Mouse (Mus musculus) erythroblast, embryonic 14.5 days (primary cell): ENCODE measurements around the gene Cd2bp2. TPM values are rescaled to one million over a fixed set of nuclear protein-coding genes. Genes with fewer than 3 reads are reported as not detected.

Experiments used
- H3K27me3 ChIP-seq: 2 replicates; pipeline ENCODE4 v1.6.1; 2012; ENCODE audit warnings: inconsistent platforms; ENCODE audit not compliant: control insufficient read depth
- H3K36me3 ChIP-seq: 2 replicates; pipeline ENCODE4 v1.6.1; 2012; ENCODE audit warnings: mild to moderate bottlenecking, inconsistent platforms; ENCODE audit not compliant: control insufficient read depth
- H3K4me1 ChIP-seq: 2 replicates; pipeline ENCODE4 v1.6.1; 2012; ENCODE audit warnings: inconsistent platforms; ENCODE audit not compliant: control insufficient read depth
- H3K4me3 ChIP-seq: replicated peaks from 2 replicates; pipeline ENCODE3; 2012; ENCODE audit warnings: moderate library complexity, mild to moderate bottlenecking, inconsistent platforms
- H3K9me3 ChIP-seq: 2 replicates; pipeline ENCODE4 v1.6.1; 2012; ENCODE audit warnings: low read length, inconsistent platforms, mixed read lengths; ENCODE audit not compliant: control insufficient read depth
- GATA1 ChIP-seq: IDR thresholded peaks from 2 replicates; pipeline ENCODE4 v1.6.1; 2012; ENCODE audit warnings: low read length, inconsistent platforms, mixed read lengths
- TAL1 ChIP-seq: IDR thresholded peaks from 3 replicates; pipeline ENCODE4 v1.6.1; 2012; ENCODE audit warnings: low read length, inconsistent platforms, mixed read lengths
- polyA plus RNA-seq: library from polyadenylated mRNA; stranded (reverse); fragments of >175 nt; gene quantifications from 2 replicates; pipeline ENCODE4 v1.2.3, GENCODE M21; 2012

Gene Cd2bp2
- polyA plus RNA-seq, 1 experiment: 9.2 TPM

GRCm38 (mm10) chr7:127231826-127232621, 36.2 kb upstream of the Cd2bp2 start:
- Histone ChIP-seq H3K27me3 (no peaks in the 10 kb centered on the region), H3K9me3 (peaks cover 14% of the 10 kb centered on the region), H3K4me3 (peak overlapping the region; percentile 95), H3K4me1 (peaks cover 78% of the 10 kb centered on the region), H3K36me3 (peaks cover 52% of the 10 kb centered on the region)
- no peak for TF ChIP-seq GATA1
- TF ChIP-seq TAL1: no peak

- H3K9me3 ChIP-seq: peaks cover 11% of the 10 kb centered on the region
- H3K4me1 ChIP-seq: peaks cover 79% of the 10 kb centered on the region
- no peaks in the 10 kb centered on the region for H3K27me3 ChIP-seq
- no peak for TF ChIP-seq GATA1
- TF ChIP-seq TAL1: no peak
- peak overlapping the region; percentile 95 for H3K4me3 ChIP-seq
- peaks cover 48% of the 10 kb centered on the region for H3K36me3 ChIP-seq
These were observed 35.5 kb upstream of the Cd2bp2 start for GRCm38 (mm10) chr7:127231376-127231775.

- Histone ChIP-seq H3K36me3 (peaks cover 30% of the 10 kb centered on the region), H3K9me3 (no peaks in the 10 kb centered on the region), H3K4me1 (peaks cover 92% of the 10 kb centered on the region), H3K4me3 (no peak overlapping the region), H3K27me3 (no peaks in the 10 kb centered on the region)
- TF ChIP-seq TAL1: no peak
These were observed 32.9 kb upstream of the Cd2bp2 start for GRCm38 (mm10) chr7:127228615-127229303.

- peak; percentile 84 for TF ChIP-seq GATA1
- peak; percentile 90 for TF ChIP-seq TAL1
- peak overlapping the region; percentile 52 for H3K4me3 ChIP-seq
- peaks cover 87% of the 10 kb centered on the region for H3K4me1 ChIP-seq
These were observed 29.5 kb upstream of the Cd2bp2 start for GRCm38 (mm10) chr7:127225147-127225995.

DNA sequence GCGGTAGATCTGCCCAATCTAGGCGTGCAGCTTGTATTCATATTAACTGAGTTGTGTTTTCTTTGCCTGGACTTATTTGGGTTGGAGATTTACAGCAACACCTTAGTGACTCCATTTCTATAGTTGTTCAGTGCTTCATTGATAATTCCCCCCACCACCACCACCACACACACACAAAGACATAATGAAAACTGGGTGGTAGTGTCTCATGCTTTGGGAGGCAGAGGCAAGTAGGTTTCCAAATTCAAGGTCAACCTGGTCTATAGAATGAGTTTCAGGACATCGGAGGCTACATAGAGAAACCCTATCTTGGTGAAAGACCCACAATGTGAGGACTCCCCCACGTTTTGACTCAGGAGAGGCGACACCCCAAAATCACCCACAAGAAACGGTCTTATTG, 28.8 kb upstream of the Cd2bp2 start:
- Histone ChIP-seq H3K27me3 (no peaks in the 10 kb centered on the region), H3K9me3 (peaks cover 3% of the 10 kb centered on the region; the same call in 1 of the 2 replicates), H3K4me3 (no peak overlapping the region), H3K4me1 (peaks cover 88% of the 10 kb centered on the region), H3K36me3 (peaks cover 16% of the 10 kb centered on the region)
- TF ChIP-seq TAL1: no peak
- TF ChIP-seq GATA1: no peak

More at GRCm38 (mm10) chr7:127225147-127225995, 29.5 kb upstream of the Cd2bp2 start:
- Histone ChIP-seq H3K27me3 (no peaks in the 10 kb centered on the region), H3K9me3 (peaks cover 3% of the 10 kb centered on the region; the same call in 1 of the 2 replicates), H3K36me3 (peaks cover 23% of the 10 kb centered on the region)

DNA sequence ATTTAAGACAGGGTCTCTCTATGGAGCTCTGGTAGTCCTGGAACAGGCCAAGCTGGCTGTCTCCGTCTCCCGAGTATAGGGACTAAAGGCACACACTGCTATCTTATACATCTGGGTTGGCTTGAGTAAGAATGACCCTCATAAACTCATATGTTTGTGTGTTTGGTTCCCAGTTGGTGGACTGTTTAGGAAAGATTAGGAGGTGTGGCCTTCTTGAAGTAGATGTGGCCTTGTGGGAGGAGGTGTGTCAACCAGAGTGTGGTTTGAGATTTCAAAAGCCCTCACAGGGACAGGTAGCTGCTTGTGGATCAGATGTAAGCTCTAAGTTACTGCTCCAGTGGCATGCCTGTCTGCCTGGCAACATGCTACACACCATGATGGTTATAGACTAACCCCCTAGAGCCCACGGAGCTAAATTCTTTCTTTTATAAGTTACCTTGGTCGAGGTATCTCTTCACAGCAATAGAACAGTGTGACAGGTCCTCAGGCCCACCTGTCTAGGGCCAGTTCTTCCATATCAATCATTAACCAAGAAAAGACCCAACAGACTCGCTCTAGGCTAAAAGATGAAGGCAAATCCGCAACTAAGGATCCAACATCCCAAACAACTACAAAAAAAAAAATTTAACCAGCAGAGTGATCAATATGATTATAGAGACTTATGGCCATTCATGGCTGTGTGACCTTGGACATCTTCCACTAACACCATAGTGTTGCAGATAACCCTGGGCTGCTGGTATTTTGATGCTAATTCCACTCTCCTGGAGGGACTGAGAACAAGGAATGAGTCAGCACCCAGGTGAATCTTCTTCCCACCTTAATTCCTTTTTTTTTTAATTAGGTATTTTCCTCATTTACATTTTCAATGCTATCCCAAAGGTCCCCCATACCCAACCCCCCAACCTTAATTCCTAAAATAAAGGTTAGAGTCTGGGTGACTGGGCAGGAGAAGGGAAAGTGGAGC, 27.9 kb upstream of the Cd2bp2 start:
- TF ChIP-seq GATA1 (0 out of 2 replicates have a peak, but pooled peaks have one; percentile 14), TAL1 (peak; percentile 51; the same call in 2 of the 3 replicates)
- peaks cover 88% of the 10 kb centered on the region for H3K4me1 ChIP-seq
- peaks cover 3% of the 10 kb centered on the region; the same call in 1 of the 2 replicates for H3K9me3 ChIP-seq
- no peaks in the 10 kb centered on the region for H3K27me3 ChIP-seq
- H3K4me3 ChIP-seq: peak overlapping the region; percentile 20
- peaks cover 11% of the 10 kb centered on the region for H3K36me3 ChIP-seq

DNA sequence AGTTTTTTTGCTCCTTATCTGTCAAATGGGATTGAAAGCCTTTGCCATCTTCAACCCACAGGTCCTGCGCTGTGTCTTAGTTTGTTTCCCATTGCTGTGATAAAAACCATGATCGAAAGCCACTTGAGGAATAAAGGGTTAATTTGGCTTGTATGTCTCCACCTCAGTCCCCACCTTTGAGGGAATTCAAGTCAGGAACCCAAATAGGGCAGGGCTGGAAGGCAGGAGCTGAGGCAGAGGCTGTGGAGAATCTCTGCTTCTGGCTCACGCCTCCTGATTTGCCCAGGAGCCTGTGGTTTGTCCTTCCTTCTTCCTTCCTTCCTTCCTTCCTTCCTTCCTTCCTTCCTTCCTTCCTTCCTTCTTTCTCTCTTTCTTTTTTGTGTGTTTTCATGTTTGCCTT, 27.3 kb upstream of the Cd2bp2 start:
- Histone ChIP-seq H3K4me1 (peaks cover 90% of the 10 kb centered on the region), H3K27me3 (no peaks in the 10 kb centered on the region)
- TF ChIP-seq GATA1 (no peak), TAL1 (no peak)

GRCm38 (mm10) chr7:127220440-127220839, 24.6 kb upstream of the Cd2bp2 start:
- Histone ChIP-seq H3K27me3 (no peaks in the 10 kb centered on the region), H3K9me3 (peaks cover 3% of the 10 kb centered on the region; the same call in 1 of the 2 replicates), H3K4me1 (peaks cover 90% of the 10 kb centered on the region), H3K36me3 (peaks cover 11% of the 10 kb centered on the region), H3K4me3 (no peak overlapping the region)
- TF ChIP-seq GATA1 (no peak), TAL1 (no peak)

More for the DNA sequence above, 27.3 kb upstream of the Cd2bp2 start:
- Histone ChIP-seq H3K9me3 (peaks cover 3% of the 10 kb centered on the region; the same call in 1 of the 2 replicates), H3K4me3 (no peak overlapping the region), H3K36me3 (peaks cover 11% of the 10 kb centered on the region)
